Mouse (Mus musculus) kidney, embryonic 15.5 days (tissue): ENCODE results near the gene Gm45713. TPM values are rescaled to one million over a fixed set of nuclear protein-coding genes. Genes with fewer than 3 reads are reported as not detected.

Experiments
- ATAC-seq: fragments of 200-750 bp; cut with Nextera tagmentation; replicated peaks from 2 replicates; pipeline ENCODE4 v1.8.0; 2017; ENCODE audit warnings: moderate TSS enrichment; ENCODE audit not compliant: low FRiP score
- H3K27ac ChIP-seq: fragments of 300-500 bp; sonication (generic); 2 replicates; pipeline ENCODE4 v1.5.1; 2015; ENCODE audit warnings: mild to moderate bottlenecking, inconsistent platforms
- H3K27me3 ChIP-seq: fragments of 300-500 bp; sonication (generic); 2 replicates; pipeline ENCODE4 v1.6.1; 2015; ENCODE audit warnings: inconsistent platforms
- H3K36me3 ChIP-seq: fragments of 300-500 bp; sonication (generic); 2 replicates; pipeline ENCODE4 v1.6.1; 2015; ENCODE audit warnings: inconsistent platforms
- H3K4me1 ChIP-seq: fragments of 300-500 bp; sonication (generic); 2 replicates; pipeline ENCODE4 v1.6.1; 2015; ENCODE audit warnings: inconsistent platforms
- H3K4me2 ChIP-seq: fragments of 300-500 bp; sonication (generic); 2 replicates; pipeline ENCODE4 v1.6.1; 2015; ENCODE audit warnings: moderate library complexity, mild to moderate bottlenecking, inconsistent platforms
- H3K4me3 ChIP-seq: fragments of 300-500 bp; sonication (generic); replicated peaks from 2 replicates; pipeline ENCODE4 v1.5.1; 2015; ENCODE audit warnings: mild to moderate bottlenecking, inconsistent platforms
- H3K9ac ChIP-seq: fragments of 300-500 bp; sonication (generic); 2 replicates; pipeline ENCODE4 v1.6.1; 2015; ENCODE audit warnings: mild to moderate bottlenecking, inconsistent platforms
- H3K9me3 ChIP-seq: fragments of 300-500 bp; sonication (generic); replicated peaks from 2 replicates; pipeline ENCODE4 v1.6.1; 2016; ENCODE audit warnings: inconsistent platforms
- WGBS: fragments of 180-500 bp; shearing (Covaris S2); methylation state at CpG from one replicate; pipeline ENCODE4 v1.1.7; 2015; ENCODE audit warnings: mixed read lengths; 5-methylcytosine and 5-hydroxymethylcytosine counted together
- polyA plus RNA-seq: library from polyadenylated mRNA; unstranded; fragments of >200 nt; fragmentation: Nextera tagmentation; extraction: Ambion mirVana; gene quantifications from 2 replicates; pipeline ENCODE4 v1.2.1, GENCODE M21; 2015

The Gm45713 gene
- polyA plus RNA-seq, 1 experiment from 2014 or later, result not detected

DNA sequence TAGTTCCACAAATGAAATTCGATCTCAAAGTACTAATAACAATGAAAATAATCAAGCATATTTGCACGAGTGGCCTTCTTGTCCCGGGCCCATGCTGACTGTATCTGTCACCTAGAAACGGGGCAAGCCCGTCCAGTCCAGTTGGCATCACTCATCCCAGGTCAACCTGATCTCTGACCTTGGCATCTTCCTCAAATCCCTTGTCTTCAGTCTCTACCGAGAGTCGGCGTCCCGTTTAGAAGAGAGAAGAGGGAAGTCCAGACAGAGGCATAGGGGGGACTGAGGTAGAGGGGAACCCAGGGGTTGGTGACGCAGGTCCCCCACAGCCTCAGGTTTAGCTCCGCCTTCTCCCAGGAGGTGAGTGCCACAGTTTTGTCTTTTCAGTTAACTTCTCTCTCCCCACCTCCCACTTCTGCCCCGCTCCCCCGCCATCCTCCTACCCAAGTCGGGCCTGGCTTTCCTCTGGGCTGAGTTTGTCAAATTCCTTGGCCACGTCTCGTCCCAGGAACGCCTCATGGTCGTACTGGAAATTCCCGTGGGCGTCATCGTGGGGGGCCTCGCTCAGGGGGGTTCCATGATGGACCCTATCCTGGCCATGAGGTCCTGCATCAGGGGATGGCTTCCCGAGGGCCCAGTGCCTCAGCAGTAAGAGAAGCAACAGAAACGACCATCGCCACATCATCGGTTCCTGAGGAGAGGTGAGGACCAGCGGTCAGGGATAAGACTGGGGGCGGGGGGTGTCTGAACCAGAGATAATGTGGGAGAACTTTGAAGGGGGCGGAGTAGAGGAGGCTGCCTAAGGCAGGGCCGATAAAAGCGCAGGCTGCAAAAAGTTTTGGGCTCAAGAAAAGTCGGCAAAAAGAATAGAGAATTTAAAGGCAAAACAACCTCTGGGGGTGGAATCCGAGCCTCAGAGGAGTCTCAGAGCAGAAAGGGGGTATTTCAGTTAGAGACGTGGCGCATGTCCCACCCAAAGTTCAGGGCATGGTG is 44.7 kb downstream of the Gm45713 start:
- H3K27ac ChIP-seq, result peak overlapping the region; percentile 90
- peaks cover 47% of the 10 kb centered on the region for H3K4me1 ChIP-seq
- peak overlapping the region; percentile 77 for H3K9ac ChIP-seq
- H3K36me3 ChIP-seq, result peaks cover 36% of the 10 kb centered on the region
- 8% methylated on average over 35 of the region's 35 CpGs for WGBS
- peak overlapping the region; percentile 59 for H3K4me3 ChIP-seq
- no peaks in the 10 kb centered on the region for H3K27me3 ChIP-seq
- H3K4me2 ChIP-seq, result peak overlapping the region; percentile 79
- no peaks in the 10 kb centered on the region for H3K9me3 ChIP-seq
- peak; percentile 52 for ATAC-seq

DNA sequence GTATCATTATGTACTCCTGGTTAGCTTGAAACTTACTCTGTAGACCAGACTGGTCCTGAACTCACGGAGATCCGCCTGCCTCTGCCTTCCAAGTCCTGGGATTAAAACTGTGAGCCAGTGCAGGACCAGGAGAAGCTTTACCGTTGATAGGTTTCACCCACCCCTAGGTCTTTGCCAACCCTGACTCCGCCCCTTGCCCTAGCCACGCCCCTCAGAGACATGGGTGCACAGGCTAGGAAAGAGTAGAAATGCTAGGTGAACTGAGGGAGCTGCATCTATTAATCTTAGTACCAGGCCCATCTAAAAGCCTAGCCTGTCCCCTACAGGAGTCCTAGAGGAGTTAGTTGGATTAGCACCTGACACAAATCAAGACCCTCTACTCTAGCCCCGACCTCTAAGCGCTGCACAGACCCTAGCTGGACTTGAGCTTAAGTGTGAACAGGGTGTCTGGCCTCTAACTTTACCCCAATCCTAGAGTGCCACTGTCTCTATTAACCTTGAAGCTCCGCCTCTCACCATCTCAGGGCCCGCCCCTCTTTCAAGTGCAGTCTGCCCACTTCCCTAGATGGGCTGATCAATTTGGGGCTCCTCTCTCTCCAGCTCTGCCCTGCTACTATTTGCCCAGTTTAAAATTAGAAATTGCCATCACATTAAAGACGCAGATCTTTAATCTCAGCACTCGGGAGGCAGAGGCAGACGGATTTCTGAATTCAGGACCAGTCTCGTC is 45.6 kb downstream of the Gm45713 start:
- H3K27ac ChIP-seq, result peak overlapping the region; percentile 90; the same call in 1 of the 2 replicates
- no peak for ATAC-seq
- no peaks in the 10 kb centered on the region for H3K27me3 ChIP-seq
- H3K36me3 ChIP-seq, result peaks cover 42% of the 10 kb centered on the region
- peak overlapping the region; percentile 77; the same call in 1 of the 2 replicates for H3K9ac ChIP-seq
- 76% methylated on average over 13 of the region's 13 CpGs for WGBS
- H3K4me2 ChIP-seq, result peak overlapping the region; percentile 79
- H3K4me1 ChIP-seq, result peaks cover 45% of the 10 kb centered on the region
- peak overlapping the region; percentile 59 for H3K4me3 ChIP-seq
- H3K9me3 ChIP-seq, result no peaks in the 10 kb centered on the region

DNA sequence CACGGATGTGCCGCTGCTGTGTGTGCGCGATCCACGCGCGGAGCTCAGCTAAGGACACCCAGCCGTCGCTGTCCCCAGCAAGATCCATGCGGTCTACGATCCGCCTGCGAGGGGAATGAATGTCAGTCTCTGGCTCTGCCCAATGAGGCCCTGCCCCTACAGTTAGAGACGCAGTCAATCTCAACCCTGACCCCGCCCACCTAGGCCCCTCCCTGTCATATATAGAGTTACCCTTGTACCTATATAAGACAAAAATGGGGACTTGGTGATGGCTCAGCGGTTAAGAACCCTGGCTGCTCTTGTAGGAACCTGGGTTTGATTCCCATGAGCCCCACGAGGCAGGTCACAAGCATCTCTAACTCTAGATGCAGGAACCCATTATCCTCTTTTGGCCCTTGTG is 47.4 kb downstream of the Gm45713 start:
- H3K4me2 ChIP-seq, result no peak overlapping the region
- no peaks in the 10 kb centered on the region for H3K9me3 ChIP-seq
- WGBS, result 94% methylated on average over 17 of the region's 17 CpGs
- H3K4me3 ChIP-seq, result no peak overlapping the region
- H3K4me1 ChIP-seq, result peaks cover 27% of the 10 kb centered on the region
- H3K36me3 ChIP-seq, result peaks cover 60% of the 10 kb centered on the region
- H3K27ac ChIP-seq, result no peak overlapping the region
- no peak for ATAC-seq
- H3K9ac ChIP-seq, result no peak overlapping the region
- H3K27me3 ChIP-seq, result no peaks in the 10 kb centered on the region

DNA sequence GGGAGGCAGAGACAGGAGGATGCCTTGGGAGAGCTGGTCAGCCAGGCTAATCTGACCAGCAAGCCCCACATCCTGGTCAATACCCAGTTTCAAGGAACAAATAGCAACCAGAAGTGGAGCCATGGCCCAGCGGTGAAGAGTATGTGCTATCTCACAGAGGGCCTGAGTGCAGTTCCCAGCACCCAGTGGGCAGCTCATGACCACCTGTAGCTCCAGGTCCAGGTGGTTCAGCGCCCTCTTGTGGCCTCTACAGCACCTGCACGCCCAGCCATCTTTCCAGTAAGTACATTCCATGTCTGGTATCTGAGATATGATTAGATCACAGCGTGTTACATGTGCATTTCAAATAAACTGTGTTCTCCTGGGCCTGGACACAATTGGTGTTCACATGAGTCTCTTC is 49.9 kb downstream of the Gm45713 start:
- H3K4me1 ChIP-seq, result peaks cover 28% of the 10 kb centered on the region
- H3K9ac ChIP-seq, result no peak overlapping the region
- H3K27me3 ChIP-seq, result no peaks in the 10 kb centered on the region
- no peak overlapping the region for H3K4me2 ChIP-seq
- no peak overlapping the region for H3K27ac ChIP-seq
- no peak for ATAC-seq
- H3K9me3 ChIP-seq, result no peaks in the 10 kb centered on the region
- H3K36me3 ChIP-seq, result peaks cover 78% of the 10 kb centered on the region
- WGBS, result 84% methylated on average over 4 of the region's 4 CpGs
- no peak overlapping the region for H3K4me3 ChIP-seq

DNA sequence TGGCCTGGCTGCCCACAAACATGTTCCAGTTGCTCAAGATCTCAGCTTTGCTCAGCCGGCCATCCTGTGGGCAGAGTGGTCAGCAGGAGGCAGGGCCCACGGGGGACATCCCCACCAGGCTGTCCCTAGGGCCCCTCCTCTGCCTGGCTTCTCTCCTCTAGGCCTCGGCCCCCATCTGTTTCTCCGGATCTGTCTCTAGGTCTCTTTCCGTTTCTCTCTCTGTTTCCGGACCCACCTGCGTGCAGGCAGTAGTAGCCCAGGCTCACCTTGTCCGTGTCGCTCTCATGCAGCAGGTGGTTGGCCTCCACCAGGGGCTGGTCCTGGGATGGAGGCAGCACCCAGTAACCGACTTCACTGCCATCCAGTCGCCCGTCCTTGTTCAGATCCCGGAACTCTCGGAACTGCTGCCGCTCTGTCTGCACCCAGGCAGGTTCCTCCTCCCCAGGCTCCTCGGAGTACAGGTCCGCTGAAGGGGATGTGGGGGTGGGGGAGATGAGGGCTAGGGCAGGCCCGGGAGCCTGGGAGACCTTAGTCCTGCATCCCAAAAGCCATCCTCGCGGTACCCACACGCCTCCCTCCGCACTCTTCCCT is 52.6 kb downstream of the Gm45713 start:
- ATAC-seq, result no peak
- H3K27me3 ChIP-seq, result no peaks in the 10 kb centered on the region
- peaks cover 21% of the 10 kb centered on the region; the same call in 1 of the 2 replicates for H3K4me1 ChIP-seq
- H3K9me3 ChIP-seq, result no peaks in the 10 kb centered on the region
- no peak overlapping the region for H3K4me2 ChIP-seq
- H3K36me3 ChIP-seq, result peaks cover 69% of the 10 kb centered on the region
- H3K4me3 ChIP-seq, result no peak overlapping the region
- no peak overlapping the region for H3K9ac ChIP-seq
- 82% methylated on average over 22 of the region's 22 CpGs for WGBS
- H3K27ac ChIP-seq, result peak overlapping the region; percentile 74; the same call in 1 of the 2 replicates

DNA sequence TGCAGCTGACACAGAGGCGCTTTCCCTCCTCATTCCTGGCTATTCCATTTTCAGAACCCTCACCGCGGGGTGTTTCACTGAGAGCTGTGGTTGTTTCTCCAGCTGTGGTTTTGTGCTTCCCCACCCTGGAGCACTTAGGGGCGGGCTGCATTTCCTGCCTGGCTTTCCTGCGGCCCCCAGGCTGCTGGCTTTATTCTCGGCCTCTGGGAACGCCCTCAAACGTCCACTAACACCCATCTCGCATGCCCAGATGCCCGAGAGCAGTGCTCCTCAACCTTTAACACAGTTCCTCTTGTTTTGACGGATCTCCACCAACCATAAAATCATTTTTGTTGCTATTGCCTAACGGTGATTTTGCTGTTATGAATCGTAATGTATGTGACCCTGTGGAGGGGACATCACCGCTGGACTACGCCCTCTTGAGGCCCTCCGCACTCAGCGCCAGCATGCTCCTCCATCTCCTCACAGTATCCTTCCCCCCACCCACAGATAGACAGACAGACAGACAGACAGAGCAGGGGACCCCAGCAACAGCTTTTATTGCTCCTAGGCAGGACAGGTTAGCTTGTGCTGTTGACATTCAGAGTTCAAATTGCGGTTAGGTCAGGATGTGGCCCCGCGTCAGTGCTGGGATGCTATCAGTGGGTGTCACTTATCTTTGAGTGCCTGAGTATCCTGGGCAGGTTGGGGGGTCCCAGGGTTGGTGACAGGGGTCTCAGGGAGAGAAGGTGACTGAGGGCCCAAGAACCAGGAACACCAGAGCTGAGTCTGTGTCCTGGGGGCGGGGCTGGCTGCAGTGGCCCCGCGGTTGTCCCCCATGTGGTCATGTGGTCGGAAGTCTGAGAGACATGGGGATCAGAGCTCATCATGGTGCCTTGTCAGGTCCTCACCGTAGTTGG is 53.4 kb downstream of the Gm45713 start:
- 69% methylated on average over 25 of the region's 25 CpGs for WGBS
- H3K27ac ChIP-seq, result peak overlapping the region; percentile 74
- H3K4me3 ChIP-seq, result 0 out of 2 replicates have a peak overlapping the region, but pooled peaks have one; percentile 7
- no peaks in the 10 kb centered on the region for H3K27me3 ChIP-seq
- no peaks in the 10 kb centered on the region for H3K9me3 ChIP-seq
- H3K4me1 ChIP-seq, result peaks cover 21% of the 10 kb centered on the region; the same call in 1 of the 2 replicates
- H3K36me3 ChIP-seq, result peaks cover 65% of the 10 kb centered on the region
- ATAC-seq, result 0 out of 2 replicates have a peak, but pooled peaks have one; percentile 8
- no peak overlapping the region for H3K4me2 ChIP-seq
- no peak overlapping the region for H3K9ac ChIP-seq

DNA sequence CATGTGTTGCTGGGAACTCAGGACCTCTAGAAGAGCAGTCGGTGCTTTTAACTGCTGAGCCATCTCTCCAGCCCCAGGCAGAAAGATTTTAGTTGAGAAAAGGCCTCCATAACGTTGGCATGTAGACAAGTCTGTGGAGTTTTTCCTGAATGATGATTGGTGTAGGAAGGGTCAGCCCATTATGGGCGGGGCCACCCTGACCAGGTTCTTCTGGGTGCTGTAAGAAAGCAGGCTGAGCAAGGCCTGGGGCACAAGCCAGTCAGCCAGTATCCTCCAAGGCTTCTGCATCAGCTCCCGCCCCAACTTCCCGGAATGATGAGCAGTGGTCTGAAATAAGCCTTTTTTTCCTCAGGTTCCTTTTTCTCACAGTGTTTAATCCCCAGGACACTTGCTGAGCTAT is 55.0 kb downstream of the Gm45713 start:
- H3K27me3 ChIP-seq, result no peaks in the 10 kb centered on the region
- H3K36me3 ChIP-seq, result peaks cover 65% of the 10 kb centered on the region
- no peak overlapping the region for H3K9ac ChIP-seq
- no peak overlapping the region for H3K4me2 ChIP-seq
- peak overlapping the region; percentile 41; the same call in 1 of the 2 replicates for H3K27ac ChIP-seq
- WGBS, result 57% methylated on average over 5 of the region's 5 CpGs
- no peak overlapping the region for H3K4me3 ChIP-seq
- peaks cover 21% of the 10 kb centered on the region; the same call in 1 of the 2 replicates for H3K4me1 ChIP-seq
- H3K9me3 ChIP-seq, result no peaks in the 10 kb centered on the region
- ATAC-seq, result no peak

DNA sequence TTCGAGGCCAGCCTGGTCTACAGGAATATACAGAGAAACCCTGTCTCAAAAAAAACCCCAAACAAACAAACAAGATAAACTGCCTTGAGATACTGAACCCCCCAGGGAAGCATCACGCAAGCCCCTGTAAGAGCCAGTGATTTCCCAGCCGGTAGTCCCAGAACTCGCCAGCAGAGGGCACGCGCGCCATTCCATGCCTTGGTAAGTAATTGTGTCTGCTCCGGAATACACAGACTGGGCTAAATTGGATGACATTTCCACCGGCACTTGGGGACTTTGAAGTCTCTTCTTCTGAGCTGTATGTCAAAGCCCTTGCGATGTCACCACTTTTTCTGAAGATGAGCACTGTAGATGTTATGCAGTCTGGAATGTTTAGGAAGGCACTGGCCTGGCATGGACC is 56.2 kb downstream of the Gm45713 start:
- Histone ChIP-seq H3K4me3 (no peak overlapping the region), H3K36me3 (peaks cover 63% of the 10 kb centered on the region), H3K27me3 (no peaks in the 10 kb centered on the region), H3K4me2 (no peak overlapping the region), H3K27ac (no peak overlapping the region), H3K4me1 (peaks cover 30% of the 10 kb centered on the region), H3K9me3 (no peaks in the 10 kb centered on the region), H3K9ac (no peak overlapping the region)
- WGBS, result 2% methylated on average over 10 of the region's 10 CpGs
- peak; percentile 16; the same call in 1 of the 2 replicates for ATAC-seq

DNA sequence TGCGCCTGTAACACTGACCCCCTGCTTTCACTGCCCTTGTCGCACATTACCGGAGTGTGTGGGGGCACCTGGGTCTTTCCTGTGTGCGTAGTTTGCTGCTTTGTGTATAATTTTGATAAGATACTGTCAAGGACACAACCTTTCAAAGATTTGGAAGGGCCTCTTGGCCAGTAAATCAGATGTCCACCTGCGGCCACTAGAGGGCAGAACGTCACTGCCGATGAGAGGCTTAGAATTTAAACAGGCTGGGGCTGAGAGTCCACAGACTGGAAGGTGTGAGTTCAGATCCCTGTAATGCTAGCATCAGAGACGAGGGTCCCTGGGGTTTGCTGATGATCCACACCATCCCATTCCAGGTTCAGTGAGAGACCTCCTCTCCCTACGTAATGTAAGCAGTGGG is 57.5 kb downstream of the Gm45713 start:
- Histone ChIP-seq H3K27ac (no peak overlapping the region), H3K9ac (no peak overlapping the region), H3K4me3 (no peak overlapping the region), H3K4me2 (no peak overlapping the region), H3K27me3 (no peaks in the 10 kb centered on the region), H3K36me3 (peaks cover 61% of the 10 kb centered on the region), H3K4me1 (peaks cover 30% of the 10 kb centered on the region), H3K9me3 (no peaks in the 10 kb centered on the region)
- 33% methylated on average over 9 of the region's 9 CpGs for WGBS
- no peak for ATAC-seq

DNA sequence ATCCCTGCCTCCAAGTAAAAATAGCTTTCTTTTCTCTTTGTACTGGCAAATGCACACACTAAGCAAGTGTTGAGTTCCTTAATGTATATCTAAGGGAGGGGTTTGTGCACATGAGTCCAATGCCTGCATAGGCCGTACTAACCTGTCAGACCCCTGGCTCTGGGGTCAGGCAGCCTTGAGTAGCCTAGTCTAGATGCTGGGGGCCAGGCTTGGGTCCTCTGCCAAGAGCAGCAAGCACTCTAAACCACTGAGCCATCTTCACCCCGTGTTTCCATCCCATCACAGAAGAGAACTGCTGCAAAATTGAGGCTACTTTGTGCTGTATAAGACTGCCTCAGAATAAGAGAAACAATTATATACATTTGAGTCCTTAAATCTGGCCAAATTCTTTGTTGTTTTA is 58.2 kb downstream of the Gm45713 start:
- Histone ChIP-seq H3K9ac (no peak overlapping the region), H3K9me3 (no peaks in the 10 kb centered on the region), H3K27me3 (no peaks in the 10 kb centered on the region), H3K4me3 (no peak overlapping the region), H3K4me2 (no peak overlapping the region), H3K27ac (no peak overlapping the region), H3K36me3 (peaks cover 56% of the 10 kb centered on the region), H3K4me1 (peaks cover 23% of the 10 kb centered on the region)
- 86% methylated on average over 2 of the region's 2 CpGs for WGBS
- ATAC-seq, result no peak

DNA sequence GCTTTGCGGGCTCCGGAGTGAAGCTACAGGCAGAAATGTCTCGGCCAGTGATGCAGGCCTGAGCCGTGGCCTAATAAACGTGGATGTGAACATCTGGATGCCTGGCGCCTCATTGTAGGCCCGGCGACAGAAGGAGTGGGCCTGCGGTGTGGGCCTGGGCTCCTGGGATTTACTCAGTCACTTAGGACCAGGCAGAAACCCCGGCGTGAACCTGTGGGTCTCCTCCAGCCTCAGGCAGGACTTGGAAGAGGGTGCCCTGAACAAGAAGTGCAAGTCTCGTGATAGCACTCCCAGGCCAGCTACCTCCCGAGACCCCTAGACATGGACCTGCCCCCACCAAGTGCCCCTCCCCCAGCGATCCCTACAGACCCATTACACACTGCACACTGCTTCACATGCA is 58.7 kb downstream of the Gm45713 start:
- H3K9me3 ChIP-seq, result no peaks in the 10 kb centered on the region
- 89% methylated on average over 14 of the region's 14 CpGs for WGBS
- peaks cover 51% of the 10 kb centered on the region for H3K36me3 ChIP-seq
- no peak overlapping the region for H3K4me2 ChIP-seq
- H3K4me3 ChIP-seq, result no peak overlapping the region
- H3K9ac ChIP-seq, result no peak overlapping the region
- ATAC-seq, result no peak
- H3K27me3 ChIP-seq, result no peaks in the 10 kb centered on the region
- peaks cover 18% of the 10 kb centered on the region for H3K4me1 ChIP-seq
- H3K27ac ChIP-seq, result no peak overlapping the region
